In the genomic region with DNA sequence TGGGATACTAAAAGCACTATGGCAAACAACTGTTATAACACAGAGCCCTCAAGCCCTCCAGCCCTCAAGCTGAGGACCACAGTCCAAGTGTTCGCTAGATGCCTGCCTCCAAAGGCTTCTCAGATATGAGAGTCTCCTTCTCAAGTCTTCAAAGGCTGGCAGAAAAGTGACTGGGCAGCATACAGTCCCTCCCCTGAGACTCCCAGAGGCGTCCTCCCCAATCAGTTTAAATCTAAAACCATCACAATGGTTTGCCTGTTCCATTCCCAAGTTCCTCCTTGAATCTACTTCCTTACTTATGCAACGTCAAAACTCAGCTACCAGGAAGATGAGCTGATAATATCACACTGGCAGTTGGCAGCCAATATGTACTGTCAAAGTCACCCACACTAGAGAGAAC, we compare ENCODE assay signal across 8 mouse cellular contexts. TPM values are rescaled to one million over a fixed set of nuclear protein-coding genes. Genes with fewer than 3 reads are reported as not detected.
A peak's percentile ranks its signal among the peaks of the same experiment; 100 is the strongest.
DNase-seq lines count a peak whose midpoint lies in the region; ATAC-seq and TF ChIP-seq lines count a peak whose summit lies in the region.

A gene (plus strand): TSS at position 301 of the 400 bp plus-strand sequence.

- DNase-seq in left cerebral cortex, adult 2 months (ENCODE audit: extremely low spot score in 1 of 2, low spot score in 2 of 2): no peak
- DNase-seq in left cerebral cortex, adult 11 months (ENCODE audit: low spot score): no peak
- no peak for DNase-seq in heart, adult 8-10 months (ENCODE audit: low spot score)
- no peak for DNase-seq in layer of hippocampus, postnatal 14 days (ENCODE audit: low spot score in 2 of 2)
- DNase-seq in cerebellum, adult 9-11 months: no peak
- DNase-seq in Muller cell, postnatal 12 days (ENCODE audit: inconsistent ontology term): no peak

- H3K27me3 ChIP-seq in midbrain, embryonic 13.5 days: no peaks in the 10 kb centered on the region

- no peaks in the 10 kb centered on the region for H3K4me1 ChIP-seq in midbrain, embryonic 13.5 days (replicated peaks)

- no peak within 1 kb of the TSS for H3K27ac ChIP-seq in left cerebral cortex, adult 2 months
- no peak within 1 kb of the TSS for H3K27ac ChIP-seq in midbrain, embryonic 13.5 days

- TF ChIP-seq CTCF in left cerebral cortex, adult 2 months (IDR thresholded peaks at IDR 0.05): no peak

- no peaks in the 10 kb centered on the region for H3K9me3 ChIP-seq in midbrain, embryonic 13.5 days

- no peak within 1 kb of the TSS for H3K4me3 ChIP-seq in left cerebral cortex, adult 2 months
- no peak within 1 kb of the TSS for H3K4me3 ChIP-seq in midbrain, embryonic 13.5 days (replicated peaks)

- ATAC-seq in common myeloid progenitor, adult 5-6 weeks (replicated peaks; ENCODE audit: low read depth, poor library complexity, severe bottlenecking): 0 out of 2 replicates have a peak, but pooled peaks have one; percentile 25
- no peak for ATAC-seq in midbrain, embryonic 13.5 days

- H3K9ac ChIP-seq in midbrain, embryonic 13.5 days (replicated peaks): no peak within 1 kb of the TSS

- intact Hi-C loops in left cerebral cortex, adult 2 months (cut with DNase I): no loop called here

- 88% methylated on average over 3 of the region's 3 CpGs for WGBS in midbrain, embryonic 13.5 days

- H3K4me2 ChIP-seq in midbrain, embryonic 13.5 days (replicated peaks): no peak within 1 kb of the TSS

- H3K36me3 ChIP-seq in midbrain, embryonic 13.5 days: no peaks in the 10 kb centered on the region

RNA-seq across cellular contexts. Expression of the gene that starts here (rescaled TPM):
- total RNA-seq in left cerebral cortex, adult 2 months (2021): 10 to 100 TPM; 31.4 to 32.6 TPM
- 62.0 and 107 TPM in 2 replicates for total RNA-seq in common myeloid progenitor, adult 5-6 weeks (2017)
- total RNA-seq in heart, adult 8-10 months (2022): 10 to 100 TPM; 20.8 to 26.8 (median 24.9) TPM
- total RNA-seq in layer of hippocampus, postnatal 14 days (2021): 10 to 100 TPM; 31.7 to 35.3 TPM
- 79.0 and 92.2 TPM in 2 replicates for polyA plus RNA-seq in midbrain, embryonic 13.5 days (2015; fragmentation: Nextera tagmentation; extraction: Ambion mirVana)
